In genomic region chr6:31562371-31563080, GRCm38 (mm10) we compare ENCODE assay signal across 9 mouse cellular contexts. TPM values are rescaled to one million over a fixed set of nuclear protein-coding genes. Genes with fewer than 3 reads are reported as not detected.
DNase-seq lines count a peak whose midpoint lies in the region; ATAC-seq and TF ChIP-seq lines count a peak whose summit lies in the region.
"Had no signal": no experiment of that assay in that cellular context is flagged by ENCODE, and none has a peak within 500 bp of the region (broad histone marks: within the 10 kb centered on the region; RNA-seq: fewer than 3 reads in every experiment).

No protein-coding gene starts in this region.

- H3K27me3 ChIP-seq in heart, embryonic 11.5 days (ENCODE audit: control insufficient read depth, insufficient read depth, low read length), result no peaks in the 10 kb centered on the region
- H3K27me3 ChIP-seq in limb, embryonic 11.5 days (ENCODE audit: control insufficient read depth, insufficient read depth, low read length), result peaks cover 50% of the 10 kb centered on the region
- peaks cover 9% of the 10 kb centered on the region; the same call in 1 of the 2 replicates for H3K27me3 ChIP-seq in neural tube, embryonic 11.5 days (ENCODE audit: control insufficient read depth, insufficient read depth, low read length)
- H3K27me3 ChIP-seq: Patski had no signal

- no peak overlapping the region for H3K27ac ChIP-seq in heart, embryonic 11.5 days (ENCODE audit: low read depth, low read length)
- no peak overlapping the region for H3K27ac ChIP-seq in limb, embryonic 11.5 days (replicated peaks; ENCODE audit: low read depth, low read length)
- H3K27ac ChIP-seq in neural tube, embryonic 11.5 days (ENCODE audit: low read depth, low read length), result no peak overlapping the region

- TF ChIP-seq POLR2A in lung, adult 2 months (IDR thresholded peaks at IDR 0.05; ENCODE audit: borderline replicate concordance, extremely low read depth, low read depth, low read length), result no peak

- no peak for TF ChIP-seq CTCF in lung, adult 2 months (IDR thresholded peaks at IDR 0.05; ENCODE audit: insufficient read depth, low read length)

- H3K4me3 ChIP-seq in lung, adult 2 months (replicated peaks; ENCODE audit: extremely low read depth, low read depth, low read length), result peak overlapping the region; percentile 64
- H3K4me3 ChIP-seq in heart, embryonic 11.5 days (ENCODE audit: low read depth, low read length), result peak overlapping the region; percentile 84
- H3K4me3 ChIP-seq in limb, embryonic 11.5 days (ENCODE audit: low read depth, low read length), result peak overlapping the region; percentile 55
- H3K4me3 ChIP-seq in neural tube, embryonic 11.5 days (ENCODE audit: low read depth, low read length), result peak overlapping the region; percentile 64

- no peaks in the 10 kb centered on the region for H3K36me3 ChIP-seq in heart, embryonic 11.5 days (ENCODE audit: control insufficient read depth, insufficient read depth, low read length)
- H3K36me3 ChIP-seq in limb, embryonic 11.5 days (ENCODE audit: control insufficient read depth, insufficient read depth, low read length), result no peaks in the 10 kb centered on the region
- no peaks in the 10 kb centered on the region for H3K36me3 ChIP-seq in neural tube, embryonic 11.5 days (ENCODE audit: control insufficient read depth, insufficient read depth, low read length)

- ATAC-seq in heart, embryonic 11.5 days (replicated peaks; ENCODE audit: insufficient number of reproducible peaks, low FRiP score, low TSS enrichment), result no peak
- ATAC-seq in limb, embryonic 11.5 days (ENCODE audit: insufficient number of reproducible peaks, low FRiP score, low TSS enrichment, low read depth), result no peak
- ATAC-seq in neural tube, embryonic 11.5 days (ENCODE audit: insufficient read depth, low FRiP score, low TSS enrichment), result no peak

- WGBS in lung, adult 2 months, result 11% methylated on average over 16 of the region's 16 CpGs
- WGBS in heart, embryonic 11.5 days (ENCODE audit: insufficient replicate concordance), result 5% methylated on average over 16 of the region's 16 CpGs
- WGBS in limb, embryonic 11.5 days, result 8% methylated on average over 16 of the region's 16 CpGs
- 6% methylated on average over 16 of the region's 16 CpGs for WGBS in neural tube, embryonic 11.5 days

- H3K4me1 ChIP-seq in lung, adult 2 months (ENCODE audit: control insufficient read depth, insufficient read depth, low read length), result peaks cover 2% of the 10 kb centered on the region; the same call in 1 of the 2 replicates
- peaks cover 24% of the 10 kb centered on the region for H3K4me1 ChIP-seq in heart, embryonic 11.5 days (ENCODE audit: control insufficient read depth, insufficient read depth, low read length)
- 0 out of 2 replicates have a peak, but pooled peaks cover 2% of the 10 kb centered on the region for H3K4me1 ChIP-seq in limb, embryonic 11.5 days (ENCODE audit: control insufficient read depth, insufficient read depth, low read length)
- H3K4me1 ChIP-seq in neural tube, embryonic 11.5 days (ENCODE audit: control insufficient read depth, insufficient read depth, low read length), result peaks cover 11% of the 10 kb centered on the region; the same call in 1 of the 2 replicates

- no peaks in the 10 kb centered on the region for H3K9me3 ChIP-seq in heart, embryonic 11.5 days (replicated peaks; ENCODE audit: control insufficient read depth, low read length)
- no peaks in the 10 kb centered on the region for H3K9me3 ChIP-seq in limb, embryonic 11.5 days (ENCODE audit: control insufficient read depth, low read length)
- no peaks in the 10 kb centered on the region for H3K9me3 ChIP-seq in neural tube, embryonic 11.5 days (ENCODE audit: control insufficient read depth, low read length)

- peak overlapping the region; percentile 85 for H3K9ac ChIP-seq in heart, embryonic 11.5 days (ENCODE audit: low read depth, low read length)
- H3K9ac ChIP-seq in limb, embryonic 11.5 days (ENCODE audit: low read length), result no peak overlapping the region
- peak overlapping the region; percentile 78 for H3K9ac ChIP-seq in neural tube, embryonic 11.5 days (ENCODE audit: low read length)

- DNase-seq in lung, adult 2 months, result peak; percentile 35
- no peak for DNase-seq in lung, postnatal 25 days (ENCODE audit: low spot score)
- DNase-seq in limb, embryonic 11.5 days (ENCODE audit: low spot score), result peak; percentile 48
- peak; percentile 31 for DNase-seq in neural tube, embryonic 11.5 days (ENCODE audit: low spot score)
- no peak for DNase-seq in ovary, postnatal 36 days (ENCODE audit: low spot score)
- DNase-seq in right cerebral cortex, postnatal 36 days (ENCODE audit: low spot score in 2 of 2), result no peak
- DNase-seq in cerebellum, postnatal 25 days, result no peak

- H3K4me2 ChIP-seq in heart, embryonic 11.5 days, result peak overlapping the region; percentile 98
- peak overlapping the region; percentile 94; the same call in 1 of the 2 replicates for H3K4me2 ChIP-seq in limb, embryonic 11.5 days (ENCODE audit: low read depth, severe bottlenecking)
- peak overlapping the region; percentile 91 for H3K4me2 ChIP-seq in neural tube, embryonic 11.5 days (ENCODE audit: low read depth)

RNA-seq across cellular contexts. Expression of gene Podxl, which starts 1.3 kb away (rescaled TPM):
- polyA plus RNA-seq in lung, adult 2 months (2012; rRNA removed), result 190 and 236 TPM in 2 replicates
- polyA plus RNA-seq in heart, embryonic 11.5 days (2014; fragmentation: Nextera tagmentation; extraction: Ambion mirVana), result 22.7 and 26.0 TPM in 2 replicates
- 6.1 and 7.4 TPM in 2 replicates for polyA plus RNA-seq in limb, embryonic 11.5 days (2014; fragmentation: Nextera tagmentation; extraction: Ambion mirVana)
- 10.8 and 11.0 TPM in 2 replicates for polyA plus RNA-seq in neural tube, embryonic 11.5 days (2014; fragmentation: Nextera tagmentation; extraction: Ambion mirVana)

Comparison
In these comparisons a context has a peak if more than half of its experiments do, and no peak if none do; other contexts are left out.
1. DNase-seq: peak in lung, adult 2 months (single experiment), limb, embryonic 11.5 days (single experiment) and neural tube, embryonic 11.5 days (single experiment); none in lung, postnatal 25 days (single experiment), ovary, postnatal 36 days (single experiment), right cerebral cortex, postnatal 36 days (0 of 2) and cerebellum, postnatal 25 days (0 of 2).
2. Peak in every context shown above with its lines, with median percentiles within 50 percentile points of each other: H3K4me3 ChIP-seq and H3K4me2 ChIP-seq.